Mouse (Mus musculus): Measurements from ENCODE around the gene Abcd4.

Gene Abcd4

DNA sequence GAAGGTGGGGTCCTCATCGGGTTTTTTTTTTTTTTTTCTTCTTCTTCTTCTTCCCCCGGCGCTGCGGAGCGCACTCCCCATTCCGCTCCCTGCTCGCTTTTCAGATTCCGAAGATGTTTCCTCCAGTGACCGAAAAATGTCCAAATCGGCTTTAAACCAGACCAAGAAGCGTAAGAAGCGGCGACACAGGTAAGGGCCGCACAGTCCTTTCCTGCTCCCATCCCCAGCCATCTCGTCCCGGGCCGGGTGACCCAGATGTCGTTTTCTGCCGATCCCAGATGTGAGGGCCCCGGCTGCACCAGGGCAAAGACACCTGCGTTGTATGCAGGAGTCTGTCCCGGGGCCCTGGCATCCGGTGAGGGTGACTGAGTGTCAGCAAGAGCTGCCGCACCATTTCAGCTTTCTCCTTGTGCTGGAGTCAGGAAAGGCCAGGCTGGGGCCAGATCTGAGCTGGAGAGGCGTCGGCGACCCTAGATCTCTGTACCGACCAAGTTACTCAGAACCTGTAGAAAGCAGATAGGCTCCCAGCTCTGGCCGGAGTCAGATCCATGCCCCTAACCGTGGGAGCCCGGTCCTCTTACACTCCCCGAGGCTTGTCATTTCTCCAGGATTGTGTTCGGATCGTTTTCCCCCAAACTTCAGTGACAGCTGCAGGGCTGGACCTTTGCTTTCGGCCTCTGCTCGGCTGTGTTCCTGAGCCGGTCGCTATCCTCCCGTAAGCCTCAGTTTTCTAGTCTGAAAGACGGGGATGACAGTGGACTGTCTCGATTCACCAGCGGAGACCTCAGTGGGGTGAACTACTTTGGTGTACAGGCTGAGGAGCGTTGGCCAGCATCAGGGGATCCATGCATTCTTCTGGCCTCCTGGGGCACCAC is 45.5 kb downstream of the Abcd4 start:
- DNase-seq = no peak

DNA sequence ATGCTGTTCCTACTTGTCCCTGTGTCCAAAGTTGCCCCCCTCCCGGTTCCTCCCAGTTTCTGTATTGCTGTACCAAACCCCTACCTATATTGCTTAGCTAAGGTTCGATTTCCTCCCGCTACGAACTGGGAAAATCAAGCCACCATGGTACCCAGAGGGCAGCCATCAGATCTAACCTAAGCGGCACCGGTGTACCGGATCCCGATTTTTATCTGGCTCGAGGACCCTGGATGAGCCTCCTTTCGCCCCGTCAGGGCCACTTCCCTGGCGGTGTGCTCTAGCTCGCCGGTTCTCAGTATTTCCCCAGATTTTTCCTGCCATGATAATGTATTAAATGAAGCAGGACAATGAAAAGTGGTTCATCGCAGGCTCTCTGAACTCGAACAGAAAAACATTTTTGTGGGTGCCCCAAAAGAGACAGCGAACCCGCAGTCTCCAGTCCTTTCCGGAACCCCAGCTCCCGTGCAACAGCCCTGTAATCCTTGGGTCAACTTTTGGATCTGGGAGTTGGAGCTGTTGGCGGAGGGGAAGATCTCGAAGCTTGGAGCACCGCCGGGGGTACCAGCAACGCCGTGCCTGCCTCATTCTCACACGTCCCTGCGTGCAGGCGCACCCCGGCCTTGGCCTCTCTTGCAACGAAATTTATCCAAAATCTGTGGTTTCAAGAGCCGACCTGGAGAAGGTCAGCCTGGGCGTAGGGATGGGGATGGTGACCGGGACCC is 46.4 kb downstream of the Abcd4 start:
- no peak for DNase-seq

GRCm38 (mm10) chr12:84569976-84570693 is 47.1 kb downstream of the Abcd4 start:
- DNase-seq = no peak

DNA sequence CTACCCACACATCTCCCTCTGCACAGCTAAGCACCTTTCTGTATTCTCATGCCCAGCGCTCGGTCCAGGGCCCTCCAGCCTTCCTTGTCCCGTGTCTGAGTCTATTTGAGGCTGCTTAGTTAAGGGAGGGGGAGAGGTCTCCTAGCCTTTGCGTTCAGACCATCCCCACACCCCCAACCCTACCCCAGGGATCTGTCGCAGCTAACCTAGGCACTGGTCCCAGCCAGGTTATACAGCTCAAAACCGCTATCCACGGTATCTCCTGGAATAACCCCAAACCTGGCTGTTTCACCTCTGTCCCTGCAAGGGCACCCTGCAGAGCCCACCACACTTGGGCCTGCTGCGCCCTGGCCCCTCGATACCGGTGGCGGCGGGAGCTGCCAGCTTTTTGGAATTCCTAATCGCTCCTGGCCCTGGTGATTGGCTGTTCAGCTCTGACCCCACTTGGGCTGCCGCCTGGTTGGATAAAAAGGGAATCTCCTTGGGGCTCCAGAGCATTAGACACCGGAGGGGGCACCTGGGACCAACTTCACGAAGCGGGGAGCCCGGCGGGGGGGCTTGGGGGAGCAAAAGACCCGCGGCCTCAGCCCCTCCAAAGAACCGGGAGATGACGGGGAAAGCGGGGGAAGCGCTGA is 47.8 kb downstream of the Abcd4 start, which contains the start of gene Vsx2:
Vsx2 (plus strand) TSS at position 427 of the 635 bp plus-strand sequence.
- DNase-seq = no peak

DNA sequence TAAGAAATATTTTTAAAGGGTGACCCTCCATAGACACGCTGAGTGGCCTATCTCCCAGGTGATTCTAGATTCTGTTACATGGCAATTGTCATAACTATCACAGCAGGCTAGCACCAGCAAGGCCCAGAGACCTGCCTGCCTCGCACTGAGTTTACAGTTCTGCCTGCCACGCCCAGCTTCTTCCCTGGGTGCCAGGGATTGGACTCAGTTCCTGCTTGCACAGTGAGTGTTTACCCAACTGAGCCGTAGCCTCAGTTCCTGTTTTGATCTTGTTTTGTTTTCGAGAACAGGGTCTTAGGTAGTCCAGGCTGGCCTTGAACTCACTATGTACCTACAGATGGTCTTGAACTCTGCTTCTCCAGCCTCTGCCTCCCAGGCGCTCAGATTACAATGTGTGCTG is 49.6 kb downstream of the Abcd4 start:
- DNase-seq = no peak

GRCm38 (mm10) chr12:84562558-84562957 is 54.7 kb downstream of the Abcd4 start:
- no peak for DNase-seq

DNA sequence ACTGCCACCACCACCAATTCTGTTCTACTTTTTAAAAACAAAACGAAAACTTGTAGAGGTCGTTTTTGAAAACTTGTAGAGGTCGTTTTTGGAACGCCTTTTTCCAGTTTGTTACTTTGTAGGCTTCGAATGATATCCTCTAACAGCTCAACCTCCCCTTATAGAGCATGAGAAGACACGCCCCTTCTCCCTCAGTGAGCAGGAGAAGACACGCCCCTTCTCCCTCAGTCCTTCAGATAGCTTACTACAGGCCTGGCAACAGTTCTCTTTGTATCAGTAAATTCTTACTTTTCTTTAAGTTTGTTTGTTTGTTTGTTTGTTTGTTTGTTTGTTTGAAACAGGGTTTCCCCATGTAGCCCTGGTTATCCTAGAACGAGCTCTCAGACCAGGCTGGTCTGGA is 62.0 kb downstream of the Abcd4 start:
- no peak for DNase-seq
